Mouse (Mus musculus): ENCODE results near the gene Olfr118.
"Not testable (repeated sequence)": the region's sequence is repeated elsewhere in the genome, so short reads cannot be mapped to it uniquely, and the experiment has no call there.

DNA sequence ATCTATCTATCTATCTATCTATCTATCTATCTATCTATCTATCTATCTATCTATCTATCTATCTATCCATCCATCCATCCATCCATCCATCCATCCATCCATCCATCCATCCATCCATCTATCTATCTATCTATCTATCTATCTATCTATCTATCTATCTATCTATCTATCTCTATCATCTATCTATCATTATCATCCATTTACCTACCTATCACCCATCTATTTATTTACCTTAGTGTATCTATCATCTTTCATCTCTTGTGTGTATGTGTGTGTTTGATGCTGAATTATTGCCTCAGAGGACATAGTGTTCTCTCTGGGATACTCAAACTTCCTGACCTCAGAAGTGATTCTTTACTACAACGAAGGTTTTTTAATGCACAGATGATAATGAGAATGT is 29.5 kb downstream of the Olfr118 start, which contains the start of gene Olfr119:
- not testable (repeated sequence) for TF ChIP-seq CTCF (IDR thresholded peaks at IDR 0.05; ENCODE audit: low read depth, low read length); POLR2A (IDR thresholded peaks at IDR 0.05; ENCODE audit: extremely low read depth, insufficient read depth, low read length)
